Mouse (Mus musculus) effector memory CD4-positive, alpha-beta T cell, adult 7 months (primary cell): Measurements from ENCODE around the gene Gm4353. TPM values are rescaled to one million over a fixed set of nuclear protein-coding genes. Genes with fewer than 3 reads are reported as not detected.

Experiments used
- polyA plus RNA-seq: library from polyadenylated mRNA; unstranded; fragments of 100-300 nt; shearing (Covaris generic); gene quantifications from one replicate; pipeline ENCODE4 v1.2.1, GENCODE M21; 2017

The Gm4353 gene
- polyA plus RNA-seq, result 0.52 TPM

GRCm38 (mm10) chr7:116084366-116084765 lies at the start of gene Gm4353:
Gene Gm4353 (minus strand): TSS chr7:116084635.

GRCm38 (mm10) chr7:116039196-116039537 lies 45.3 kb downstream of the Gm4353 start, which contains the start of gene 1110004F10Rik:
Gene 1110004F10Rik (plus strand): TSS chr7:116039397.

DNA sequence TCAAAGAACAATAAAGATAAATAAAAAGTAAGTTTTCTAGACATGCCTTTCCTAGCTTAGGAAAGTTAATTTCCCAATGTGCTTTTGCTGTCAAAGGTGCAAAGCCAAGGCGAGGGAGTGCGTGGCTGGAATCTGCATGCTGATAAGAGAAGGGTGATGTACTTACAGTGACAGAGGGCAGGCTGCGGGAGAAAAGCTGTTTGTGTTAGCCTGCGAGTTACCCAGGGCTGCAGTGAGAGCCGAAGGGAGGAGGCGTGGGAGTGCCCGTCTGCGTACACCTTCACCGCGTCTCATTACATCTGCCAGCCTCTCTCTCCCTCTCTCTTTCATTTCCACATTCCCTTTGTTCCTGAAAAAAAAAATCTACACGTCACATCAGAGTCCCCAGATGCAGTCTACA lies 45.9 kb downstream of the Gm4353 start, which contains the start of gene Sox6:
Gene Sox6, minus strand, starts transcription at position 286 of the 400 bp plus-strand sequence.

Other genes starting within 250 kb of the Gm4353 start
- not detected for gene Sox6, start 45.8 kb downstream of the Gm4353 start, polyA plus RNA-seq
- gene 1110004F10Rik, start 45.2 kb downstream of the Gm4353 start, polyA plus RNA-seq, result 166 TPM
- 13.0 TPM for gene Plekha7, start 223.7 kb upstream of the Gm4353 start, polyA plus RNA-seq
- 715 TPM for gene Rps13, start 249.6 kb upstream of the Gm4353 start, polyA plus RNA-seq